Mouse (Mus musculus): ENCODE data around the gene Fktn. TPM values are rescaled to one million over a fixed set of nuclear protein-coding genes. Genes with fewer than 3 reads are reported as not detected.
"Not testable (repeated sequence)": the region's sequence is repeated elsewhere in the genome, so short reads cannot be mapped to it uniquely, and the experiment has no call there.

Fktn gene
- total and polyA plus RNA-seq, 2 experiments from 2014 or later, result 14.5 to 19.0 TPM

- Histone ChIP-seq H3K9ac (replicated peaks; ENCODE audit: low read length, poor library complexity, severe bottlenecking) (no peak overlapping the region), H3K4me3 (ENCODE audit: low read depth, low read length) (no peak overlapping the region), H3K36me3 (ENCODE audit: insufficient read depth, low read length) (no peaks in the 10 kb centered on the region), H3K4me2 (ENCODE audit: low read depth, low read length, poor library complexity, severe bottlenecking) (no peak overlapping the region), H3K27ac (ENCODE audit: low read depth, low read length) (no peak overlapping the region), H3K27me3 (ENCODE audit: insufficient read depth, low read length) (no peaks in the 10 kb centered on the region), H3K9me3 (ENCODE audit: low read length) (no peaks in the 10 kb centered on the region), H3K4me1 (ENCODE audit: insufficient read depth, low read length) (0 out of 2 replicates have a peak, but pooled peaks cover 4% of the 10 kb centered on the region)
- TF ChIP-seq CTCF (IDR thresholded peaks at IDR 0.05), result no peak
- DNase-seq (ENCODE audit: low spot score), result no peak
- 8% methylated on average over 2 of the region's 2 CpGs for WGBS
- no peak for ATAC-seq (ENCODE audit: low FRiP score)
These were observed 81.3 kb downstream of the Fktn start for GRCm38 (mm10) chr4:53795086-53795485.

- WGBS, result 82% methylated on average over 2 of the region's 2 CpGs
- H3K4me1 ChIP-seq (ENCODE audit: insufficient read depth, low read length), result 0 out of 2 replicates have a peak, but pooled peaks cover 4% of the 10 kb centered on the region
- H3K9ac ChIP-seq (replicated peaks; ENCODE audit: low read length, poor library complexity, severe bottlenecking), result no peak overlapping the region
- no peaks in the 10 kb centered on the region for H3K9me3 ChIP-seq (ENCODE audit: low read length)
- ATAC-seq (ENCODE audit: low FRiP score), result no peak
- TF ChIP-seq CTCF (IDR thresholded peaks at IDR 0.05), result no peak
- H3K4me2 ChIP-seq (ENCODE audit: low read depth, low read length, poor library complexity, severe bottlenecking), result no peak overlapping the region
- H3K36me3 ChIP-seq (ENCODE audit: insufficient read depth, low read length), result no peaks in the 10 kb centered on the region
- no peak overlapping the region for H3K4me3 ChIP-seq (ENCODE audit: low read depth, low read length)
- DNase-seq (ENCODE audit: low spot score), result no peak
- no peak overlapping the region for H3K27ac ChIP-seq (ENCODE audit: low read depth, low read length)
- no peaks in the 10 kb centered on the region for H3K27me3 ChIP-seq (ENCODE audit: insufficient read depth, low read length)
These were observed 81.9 kb downstream of the Fktn start for GRCm38 (mm10) chr4:53795706-53796105.

DNA sequence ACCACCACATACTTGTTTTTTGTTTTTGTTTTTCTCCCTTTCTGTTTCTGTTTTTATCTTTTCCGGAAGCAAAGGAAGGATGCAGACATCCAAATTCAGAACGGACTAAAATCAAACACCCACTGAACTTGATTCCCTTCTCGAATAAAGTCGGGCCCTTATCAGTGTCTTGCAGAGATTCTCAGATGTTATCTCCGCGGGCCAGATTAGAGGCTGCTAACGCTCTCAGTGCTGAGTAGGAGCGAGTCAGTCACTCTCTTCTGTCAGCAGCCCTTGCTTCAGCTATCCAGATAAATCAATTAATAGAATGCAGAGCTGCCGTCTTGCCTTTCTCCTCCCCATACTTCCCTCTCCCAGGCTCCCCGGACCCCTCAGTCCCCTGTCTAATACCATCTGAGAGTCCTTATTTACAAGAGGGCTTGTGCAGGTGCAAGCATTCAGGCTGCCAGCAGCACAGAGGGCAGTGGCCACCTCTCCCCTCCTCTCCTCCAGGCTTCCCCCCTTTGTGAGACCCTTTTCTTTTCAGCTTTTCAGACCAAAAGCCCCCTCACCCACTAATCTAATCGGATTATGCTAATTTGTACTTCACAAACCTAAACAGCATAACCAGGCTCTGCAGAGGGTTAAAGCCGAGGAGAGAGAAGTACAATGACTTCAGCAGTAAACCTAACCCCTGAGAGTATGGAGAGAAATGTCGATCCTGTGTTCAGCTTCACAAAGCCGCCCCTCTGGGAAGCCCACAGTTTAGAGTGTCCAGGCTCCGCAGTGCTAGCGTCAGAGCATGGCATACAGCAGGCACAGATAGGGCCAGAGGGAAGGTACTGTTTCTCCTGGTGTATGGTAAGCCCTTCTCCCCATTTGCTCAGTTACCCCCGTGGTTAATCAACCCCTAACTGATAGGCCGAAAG is 83.3 kb downstream of the Fktn start:
- no peak for TF ChIP-seq CTCF (IDR thresholded peaks at IDR 0.05)
- Histone ChIP-seq H3K4me1 (ENCODE audit: insufficient read depth, low read length) (0 out of 2 replicates have a peak, but pooled peaks cover 4% of the 10 kb centered on the region), H3K9ac (replicated peaks; ENCODE audit: low read length, poor library complexity, severe bottlenecking) (no peak overlapping the region), H3K4me2 (ENCODE audit: low read depth, low read length, poor library complexity, severe bottlenecking) (peak overlapping the region; percentile 20), H3K9me3 (ENCODE audit: low read length) (no peaks in the 10 kb centered on the region), H3K36me3 (ENCODE audit: insufficient read depth, low read length) (no peaks in the 10 kb centered on the region), H3K27me3 (ENCODE audit: insufficient read depth, low read length) (no peaks in the 10 kb centered on the region), H3K4me3 (ENCODE audit: low read depth, low read length) (no peak overlapping the region), H3K27ac (ENCODE audit: low read depth, low read length) (peak overlapping the region; percentile 51; the same call in 1 of the 2 replicates)
- WGBS, result 13% methylated on average over 18 of the region's 18 CpGs
- ATAC-seq (ENCODE audit: low FRiP score) (peak; percentile 62; the same call in 1 of the 2 replicates), DNase-seq (ENCODE audit: low spot score) (no peak)

- Histone ChIP-seq H3K27me3 (ENCODE audit: insufficient read depth, low read length) (no peaks in the 10 kb centered on the region), H3K27ac (ENCODE audit: low read depth, low read length) (no peak overlapping the region), H3K36me3 (ENCODE audit: insufficient read depth, low read length) (no peaks in the 10 kb centered on the region), H3K9ac (replicated peaks; ENCODE audit: low read length, poor library complexity, severe bottlenecking) (no peak overlapping the region), H3K4me1 (ENCODE audit: insufficient read depth, low read length) (0 out of 2 replicates have a peak, but pooled peaks cover 4% of the 10 kb centered on the region), H3K4me3 (ENCODE audit: low read depth, low read length) (no peak overlapping the region), H3K4me2 (ENCODE audit: low read depth, low read length, poor library complexity, severe bottlenecking) (no peak overlapping the region), H3K9me3 (ENCODE audit: low read length) (no peaks in the 10 kb centered on the region)
- 46% methylated on average over 7 of the region's 7 CpGs for WGBS
- TF ChIP-seq CTCF (IDR thresholded peaks at IDR 0.05), result no peak
- no peak for ATAC-seq (ENCODE audit: low FRiP score)
- DNase-seq (ENCODE audit: low spot score), result no peak
These were observed 85.3 kb downstream of the Fktn start for GRCm38 (mm10) chr4:53798896-53799676.

GRCm38 (mm10) chr4:53799753-53800152 is 86.0 kb downstream of the Fktn start:
- 61% methylated on average over 1 of the region's 1 CpGs for WGBS
- TF ChIP-seq CTCF (IDR thresholded peaks at IDR 0.05), result no peak
- no peaks in the 10 kb centered on the region for H3K36me3 ChIP-seq (ENCODE audit: insufficient read depth, low read length)
- H3K4me1 ChIP-seq (ENCODE audit: insufficient read depth, low read length), result 0 out of 2 replicates have a peak, but pooled peaks cover 4% of the 10 kb centered on the region
- H3K4me2 ChIP-seq (ENCODE audit: low read depth, low read length, poor library complexity, severe bottlenecking), result no peak overlapping the region
- no peak overlapping the region for H3K9ac ChIP-seq (replicated peaks; ENCODE audit: low read length, poor library complexity, severe bottlenecking)
- H3K27me3 ChIP-seq (ENCODE audit: insufficient read depth, low read length), result no peaks in the 10 kb centered on the region
- 0 out of 2 replicates have a peak, but pooled peaks cover 2% of the 10 kb centered on the region for H3K9me3 ChIP-seq (ENCODE audit: low read length)
- H3K4me3 ChIP-seq (ENCODE audit: low read depth, low read length), result no peak overlapping the region
- no peak overlapping the region for H3K27ac ChIP-seq (ENCODE audit: low read depth, low read length)
- ATAC-seq (ENCODE audit: low FRiP score) (no peak), DNase-seq (ENCODE audit: low spot score) (no peak)

GRCm38 (mm10) chr4:53803674-53804073 is 89.9 kb downstream of the Fktn start:
- not testable (repeated sequence) for DNase-seq (ENCODE audit: low spot score); H3K9me3 ChIP-seq (ENCODE audit: low read length); H3K27me3 ChIP-seq (ENCODE audit: insufficient read depth, low read length); H3K9ac ChIP-seq (replicated peaks; ENCODE audit: low read length, poor library complexity, severe bottlenecking); ATAC-seq (ENCODE audit: low FRiP score); H3K4me2 ChIP-seq (ENCODE audit: low read depth, low read length, poor library complexity, severe bottlenecking); H3K4me1 ChIP-seq (ENCODE audit: insufficient read depth, low read length); H3K4me3 ChIP-seq (ENCODE audit: low read depth, low read length); H3K36me3 ChIP-seq (ENCODE audit: insufficient read depth, low read length); H3K27ac ChIP-seq (ENCODE audit: low read depth, low read length)
- WGBS, result 94% methylated on average over 7 of the region's 8 CpGs

DNA sequence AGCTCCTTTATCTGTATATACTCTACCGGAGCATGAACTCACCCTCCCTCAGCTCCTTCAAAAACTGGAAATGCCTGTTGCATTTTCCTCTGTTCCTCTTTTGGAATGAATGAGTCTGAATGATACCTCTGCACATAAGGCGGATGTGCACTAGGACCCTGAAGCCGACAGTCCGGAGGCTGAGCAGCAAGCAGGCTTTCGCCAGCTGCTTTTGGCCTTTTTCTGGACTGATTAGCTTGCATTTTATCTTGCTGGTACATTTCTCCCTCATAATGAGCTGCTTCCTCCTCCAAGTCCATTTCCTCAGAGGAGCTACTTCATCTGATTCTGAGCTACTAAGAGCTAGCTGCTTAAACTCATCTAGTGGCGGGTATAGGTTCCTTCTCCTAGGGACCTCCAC is 92.6 kb downstream of the Fktn start:
- H3K27ac ChIP-seq (ENCODE audit: low read depth, low read length); H3K27me3 ChIP-seq (ENCODE audit: insufficient read depth, low read length); H3K36me3 ChIP-seq (ENCODE audit: insufficient read depth, low read length); H3K4me3 ChIP-seq (ENCODE audit: low read depth, low read length); H3K4me2 ChIP-seq (ENCODE audit: low read depth, low read length, poor library complexity, severe bottlenecking); ATAC-seq (ENCODE audit: low FRiP score); H3K4me1 ChIP-seq (ENCODE audit: insufficient read depth, low read length); H3K9ac ChIP-seq (replicated peaks; ENCODE audit: low read length, poor library complexity, severe bottlenecking); H3K9me3 ChIP-seq (ENCODE audit: low read length); DNase-seq (ENCODE audit: low spot score): not testable (repeated sequence)
- WGBS, result 90% methylated on average over 6 of the region's 6 CpGs

All from midbrain, postnatal 0 days (tissue).